Mouse (Mus musculus): ENCODE data around the gene Trim6. TPM values are rescaled to one million over a fixed set of nuclear protein-coding genes. Genes with fewer than 3 reads are reported as not detected.

Gene Trim6
- polyA plus RNA-seq (2014; fragmentation: Illumina TruSeq; extraction: RNeasy Lipid Tissue Mini Kit (QIAGEN cat#74804); ENCODE audit: low read depth, low replicate concordance), result 0.34 TPM

DNA sequence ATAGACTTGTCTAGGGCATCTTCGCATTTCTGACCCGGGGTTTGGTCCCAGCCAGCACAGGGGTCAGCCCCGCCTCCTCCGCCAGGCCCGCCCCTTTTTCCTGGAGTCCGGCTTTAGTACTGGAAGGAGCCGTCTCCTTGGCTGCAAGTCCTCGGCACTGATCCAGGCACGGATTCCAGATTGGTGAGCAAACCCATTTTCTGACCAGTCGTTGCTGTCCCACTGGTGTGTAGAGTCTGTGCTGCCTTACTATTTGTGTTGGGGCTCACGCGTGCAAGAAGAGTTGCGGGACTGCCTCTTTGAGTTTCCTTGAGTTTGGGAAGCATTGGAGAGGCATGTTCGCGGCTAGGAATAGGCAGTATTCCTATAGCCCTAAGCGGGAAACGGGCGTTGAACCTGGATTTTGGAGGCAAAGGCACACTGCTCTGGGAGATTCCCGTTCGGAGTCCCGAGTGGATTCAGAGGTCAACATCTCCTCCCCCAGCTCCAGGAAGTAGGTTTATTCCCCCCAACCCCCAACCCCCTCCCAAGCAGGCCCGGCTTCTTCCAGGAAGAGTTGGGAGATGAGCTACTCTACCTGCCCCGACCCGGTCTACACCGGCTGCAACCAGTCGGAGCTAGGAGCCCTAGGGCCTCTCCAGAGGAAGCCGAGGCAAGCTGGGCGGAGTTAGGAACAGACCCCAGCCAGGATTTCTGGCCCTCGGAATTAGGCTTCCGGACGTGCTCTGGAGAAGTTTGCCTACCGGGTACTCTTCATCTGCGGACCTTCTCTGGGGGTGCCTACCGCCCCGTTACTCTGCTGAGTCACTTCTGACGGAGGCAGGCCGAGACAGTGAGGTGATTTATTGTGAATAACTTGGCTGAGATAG, at the start of gene Trim6:
Gene Trim6, plus strand, starts transcription at position 93 of the 869 bp plus-strand sequence.

DNA sequence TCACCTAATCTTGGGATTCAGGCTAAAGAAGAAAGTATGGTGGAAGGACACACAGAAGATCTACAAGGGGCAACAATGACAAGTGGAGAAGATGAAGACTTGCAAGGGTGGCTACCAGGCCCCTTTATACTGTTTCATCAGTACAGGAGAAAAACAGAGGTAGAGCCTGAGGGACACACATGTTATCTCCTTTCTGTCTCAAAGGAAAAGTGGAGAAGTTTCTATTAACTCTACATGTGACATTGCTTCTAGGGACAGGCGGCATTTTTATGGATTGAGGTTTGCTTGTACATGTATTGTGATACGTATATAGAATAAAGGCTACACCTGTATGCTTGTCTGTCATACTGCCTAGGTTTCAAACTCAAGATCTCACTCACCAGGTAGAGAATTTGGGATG, 35.3 kb upstream of the Trim6 start, which contains the start of gene Olfr648:
Gene Olfr648, minus strand, starts transcription at position 101 of the 400 bp plus-strand sequence.

GRCm38 (mm10) chr7:104195885-104196284, 22.7 kb upstream of the Trim6 start, which contains the start of gene Olfr649:
TSS of gene Olfr649 (minus strand) at chr7:104195985.

DNA sequence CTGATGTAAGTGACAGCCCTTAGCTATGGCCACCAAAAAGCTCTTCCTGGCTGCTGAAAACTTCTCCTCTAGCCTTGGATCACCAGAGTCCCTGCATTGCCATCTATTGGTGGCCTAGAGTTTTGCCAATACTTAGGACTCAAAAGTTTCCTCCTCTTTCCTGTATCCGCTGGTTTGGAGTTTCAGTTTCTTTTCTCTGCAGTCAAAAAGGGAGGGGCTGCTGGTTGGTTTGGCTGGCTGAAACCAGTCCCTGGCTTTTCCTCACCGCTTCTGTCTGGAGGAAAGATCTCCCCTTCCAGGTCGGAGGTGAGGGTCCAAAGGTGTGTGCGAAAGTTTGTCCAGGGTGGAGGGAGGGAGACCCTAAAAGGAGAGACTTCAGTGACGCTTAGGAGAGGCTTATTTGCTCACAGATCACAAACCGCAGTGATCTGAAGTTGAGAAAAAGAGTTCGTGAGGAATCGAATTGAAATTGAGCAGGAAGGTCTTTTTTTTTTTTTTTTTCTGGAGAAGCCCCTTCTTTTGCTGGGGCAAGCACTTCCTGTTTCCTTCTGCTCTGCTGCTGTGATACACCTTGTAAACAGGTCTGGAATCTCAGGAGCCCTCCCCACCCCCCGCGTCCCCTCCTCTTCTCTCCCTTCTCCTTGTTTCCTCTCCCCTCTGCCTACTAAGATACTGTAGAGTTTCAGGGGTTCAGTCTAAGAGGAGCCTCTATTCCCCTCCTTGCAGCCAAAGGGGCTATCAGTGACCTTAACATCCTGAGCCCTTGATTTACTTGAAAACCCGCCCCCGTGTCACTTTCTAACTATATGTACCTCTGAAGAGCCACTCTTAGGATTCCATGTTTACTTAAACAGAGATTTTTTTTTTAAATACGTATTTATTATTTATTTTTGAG, 25.9 kb downstream of the Trim6 start, which contains the start of gene Trim34a:
Gene Trim34a, plus strand, starts transcription at position 171 of the 895 bp plus-strand sequence.

Other genes with a start within 250 kb of the Trim6 start
- gene Olfr635, start 247.6 kb upstream of the Trim6 start, polyA plus RNA-seq (2014; fragmentation: Illumina TruSeq; extraction: RNeasy Lipid Tissue Mini Kit (QIAGEN cat#74804); ENCODE audit: low read depth, low replicate concordance), result not detected
- gene Olfr638, start 220.0 kb upstream of the Trim6 start, polyA plus RNA-seq (2014; fragmentation: Illumina TruSeq; extraction: RNeasy Lipid Tissue Mini Kit (QIAGEN cat#74804); ENCODE audit: low read depth, low replicate concordance), result not detected
- not detected for gene Olfr639, start 201.5 kb upstream of the Trim6 start, polyA plus RNA-seq (2014; fragmentation: Illumina TruSeq; extraction: RNeasy Lipid Tissue Mini Kit (QIAGEN cat#74804); ENCODE audit: low read depth, low replicate concordance)
- not detected for gene Olfr640, start 193.2 kb upstream of the Trim6 start, polyA plus RNA-seq (2014; fragmentation: Illumina TruSeq; extraction: RNeasy Lipid Tissue Mini Kit (QIAGEN cat#74804); ENCODE audit: low read depth, low replicate concordance)
- not detected for gene Olfr641, start 183.3 kb upstream of the Trim6 start, polyA plus RNA-seq (2014; fragmentation: Illumina TruSeq; extraction: RNeasy Lipid Tissue Mini Kit (QIAGEN cat#74804); ENCODE audit: low read depth, low replicate concordance)
- not detected for gene Olfr642, start 166.1 kb upstream of the Trim6 start, polyA plus RNA-seq (2014; fragmentation: Illumina TruSeq; extraction: RNeasy Lipid Tissue Mini Kit (QIAGEN cat#74804); ENCODE audit: low read depth, low replicate concordance)
- not detected for gene 4930516K23Rik, start 157.3 kb upstream of the Trim6 start, polyA plus RNA-seq (2014; fragmentation: Illumina TruSeq; extraction: RNeasy Lipid Tissue Mini Kit (QIAGEN cat#74804); ENCODE audit: low read depth, low replicate concordance)
- not detected for gene Olfr644, start 146.9 kb upstream of the Trim6 start, polyA plus RNA-seq (2014; fragmentation: Illumina TruSeq; extraction: RNeasy Lipid Tissue Mini Kit (QIAGEN cat#74804); ENCODE audit: low read depth, low replicate concordance)
- not detected for gene Olfr645, start 133.3 kb upstream of the Trim6 start, polyA plus RNA-seq (2014; fragmentation: Illumina TruSeq; extraction: RNeasy Lipid Tissue Mini Kit (QIAGEN cat#74804); ENCODE audit: low read depth, low replicate concordance)
- gene Olfr646, start 113.9 kb upstream of the Trim6 start, polyA plus RNA-seq (2014; fragmentation: Illumina TruSeq; extraction: RNeasy Lipid Tissue Mini Kit (QIAGEN cat#74804); ENCODE audit: low read depth, low replicate concordance), result not detected
- not detected for gene Ubqln5, start 89.0 kb upstream of the Trim6 start, polyA plus RNA-seq (2014; fragmentation: Illumina TruSeq; extraction: RNeasy Lipid Tissue Mini Kit (QIAGEN cat#74804); ENCODE audit: low read depth, low replicate concordance)
- gene Olfr643, start 81.4 kb upstream of the Trim6 start, polyA plus RNA-seq (2014; fragmentation: Illumina TruSeq; extraction: RNeasy Lipid Tissue Mini Kit (QIAGEN cat#74804); ENCODE audit: low read depth, low replicate concordance), result not detected
- not detected for gene Ubqln3, start 75.5 kb upstream of the Trim6 start, polyA plus RNA-seq (2014; fragmentation: Illumina TruSeq; extraction: RNeasy Lipid Tissue Mini Kit (QIAGEN cat#74804); ENCODE audit: low read depth, low replicate concordance)
- not detected for gene Ubqlnl, start 68.2 kb upstream of the Trim6 start, polyA plus RNA-seq (2014; fragmentation: Illumina TruSeq; extraction: RNeasy Lipid Tissue Mini Kit (QIAGEN cat#74804); ENCODE audit: low read depth, low replicate concordance)
- gene Olfm5, start 54.0 kb upstream of the Trim6 start, polyA plus RNA-seq (2014; fragmentation: Illumina TruSeq; extraction: RNeasy Lipid Tissue Mini Kit (QIAGEN cat#74804); ENCODE audit: low read depth, low replicate concordance), result not detected
- not detected for gene Olfr648, start 35.4 kb upstream of the Trim6 start, polyA plus RNA-seq (2014; fragmentation: Illumina TruSeq; extraction: RNeasy Lipid Tissue Mini Kit (QIAGEN cat#74804); ENCODE audit: low read depth, low replicate concordance)
- not detected for gene Olfr649, start 22.8 kb upstream of the Trim6 start, polyA plus RNA-seq (2014; fragmentation: Illumina TruSeq; extraction: RNeasy Lipid Tissue Mini Kit (QIAGEN cat#74804); ENCODE audit: low read depth, low replicate concordance)
- 14.9 TPM for gene Trim34a, start 25.7 kb downstream of the Trim6 start, polyA plus RNA-seq (2014; fragmentation: Illumina TruSeq; extraction: RNeasy Lipid Tissue Mini Kit (QIAGEN cat#74804); ENCODE audit: low read depth, low replicate concordance)
- 3.6 TPM for gene Trim5, start 69.3 kb downstream of the Trim6 start, polyA plus RNA-seq (2014; fragmentation: Illumina TruSeq; extraction: RNeasy Lipid Tissue Mini Kit (QIAGEN cat#74804); ENCODE audit: low read depth, low replicate concordance)
- 16.4 TPM for gene Trim12a, start 96.7 kb downstream of the Trim6 start, polyA plus RNA-seq (2014; fragmentation: Illumina TruSeq; extraction: RNeasy Lipid Tissue Mini Kit (QIAGEN cat#74804); ENCODE audit: low read depth, low replicate concordance)
- gene Trim34b, start 110.7 kb downstream of the Trim6 start, polyA plus RNA-seq (2014; fragmentation: Illumina TruSeq; extraction: RNeasy Lipid Tissue Mini Kit (QIAGEN cat#74804); ENCODE audit: low read depth, low replicate concordance), result not detected
- gene Trim12c, start 134.6 kb downstream of the Trim6 start, polyA plus RNA-seq (2014; fragmentation: Illumina TruSeq; extraction: RNeasy Lipid Tissue Mini Kit (QIAGEN cat#74804); ENCODE audit: low read depth, low replicate concordance), result 14.0 TPM
- gene Trim30b, start 151.1 kb downstream of the Trim6 start, polyA plus RNA-seq (2014; fragmentation: Illumina TruSeq; extraction: RNeasy Lipid Tissue Mini Kit (QIAGEN cat#74804); ENCODE audit: low read depth, low replicate concordance), result 0.34 TPM
- 0.29 TPM for gene Trim30c, start 182.0 kb downstream of the Trim6 start, polyA plus RNA-seq (2014; fragmentation: Illumina TruSeq; extraction: RNeasy Lipid Tissue Mini Kit (QIAGEN cat#74804); ENCODE audit: low read depth, low replicate concordance)
- 14.2 TPM for gene Trim30a, start 246.4 kb downstream of the Trim6 start, polyA plus RNA-seq (2014; fragmentation: Illumina TruSeq; extraction: RNeasy Lipid Tissue Mini Kit (QIAGEN cat#74804); ENCODE audit: low read depth, low replicate concordance)

Measured in liver, adult 10 weeks (tissue).